Mouse (Mus musculus): ENCODE measurements around the gene Ccdc33.

- TF ChIP-seq EP300 (IDR thresholded peaks at IDR 0.05; ENCODE audit: low read depth) (no peak), CTCF (IDR thresholded peaks at IDR 0.05; ENCODE audit: low read depth) (no peak)
These were observed 24.8 kb downstream of the Ccdc33 start for GRCm38 (mm10) chr9:58093776-58094175.

Measured in heart, postnatal 0 days (tissue).